Mouse (Mus musculus): ENCODE measurements around the gene Akr1b8.

GRCm38 (mm10) chr6:34334673-34335072 lies 19.2 kb upstream of the Akr1b8 start:
- TF ChIP-seq MAX (IDR thresholded peaks at IDR 0.05) (no peak), CTCF (IDR thresholded peaks at IDR 0.05; ENCODE audit: control insufficient read depth, insufficient read depth, insufficient read length) (no peak), USF1 (IDR thresholded peaks at IDR 0.05; ENCODE audit: low read depth) (no peak), MYOG (IDR thresholded peaks at IDR 0.05; ENCODE audit: control insufficient read depth, extremely low read depth, insufficient read length) (no peak)

Data from C2C12 (cell line).